Mouse (Mus musculus) heart, postnatal 10 days (tissue): ENCODE results near the gene Gm8947. TPM values are rescaled to one million over a fixed set of nuclear protein-coding genes. Genes with fewer than 3 reads are reported as not detected.
"Not testable (repeated sequence)": the region's sequence is repeated elsewhere in the genome, so short reads cannot be mapped to it uniquely, and the experiment has no call there.

ENCODE experiments used
- DNase-seq, 2 experiments: peaks; one replicate each; pipeline ENCODE4 v3.0.0; 2021
- intact Hi-C: fragments of 180-260 bp; cut with DNase I; formaldehyde crosslinking; loops from one replicate; pipeline ENCODE4 v1.15.1; 2025
- total RNA-seq, 2 experiments: library from RNA; stranded (reverse); gene quantifications; 2 replicates each; pipeline ENCODE4 v1.2.3; 2021

Gm8947 gene
- not detected for total RNA-seq

DNA sequence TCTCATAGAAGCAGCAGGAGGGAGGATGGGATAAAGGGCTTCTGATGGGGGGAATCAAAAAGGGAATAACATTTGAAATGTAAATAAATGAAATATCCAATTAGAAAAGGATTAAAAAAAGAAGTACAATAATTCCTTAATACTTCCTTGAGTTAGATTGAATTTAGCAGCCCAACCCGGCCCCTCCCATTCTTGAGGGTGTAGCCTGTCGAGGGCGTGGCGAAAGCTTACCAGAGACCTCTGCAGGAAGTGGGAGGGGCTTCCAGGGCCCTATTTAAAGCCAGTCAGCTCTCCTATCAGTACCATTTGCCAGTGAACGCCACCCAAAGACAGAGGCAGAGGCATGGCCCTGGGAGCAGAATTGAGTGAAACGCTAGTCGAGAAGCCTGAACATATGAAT, at the start of gene Gm8947:
TSS of gene Gm8947 (plus strand) at position 302 of the 400 bp plus-strand sequence.
- DNase-seq, intact Hi-C loops: not testable (repeated sequence)

DNA sequence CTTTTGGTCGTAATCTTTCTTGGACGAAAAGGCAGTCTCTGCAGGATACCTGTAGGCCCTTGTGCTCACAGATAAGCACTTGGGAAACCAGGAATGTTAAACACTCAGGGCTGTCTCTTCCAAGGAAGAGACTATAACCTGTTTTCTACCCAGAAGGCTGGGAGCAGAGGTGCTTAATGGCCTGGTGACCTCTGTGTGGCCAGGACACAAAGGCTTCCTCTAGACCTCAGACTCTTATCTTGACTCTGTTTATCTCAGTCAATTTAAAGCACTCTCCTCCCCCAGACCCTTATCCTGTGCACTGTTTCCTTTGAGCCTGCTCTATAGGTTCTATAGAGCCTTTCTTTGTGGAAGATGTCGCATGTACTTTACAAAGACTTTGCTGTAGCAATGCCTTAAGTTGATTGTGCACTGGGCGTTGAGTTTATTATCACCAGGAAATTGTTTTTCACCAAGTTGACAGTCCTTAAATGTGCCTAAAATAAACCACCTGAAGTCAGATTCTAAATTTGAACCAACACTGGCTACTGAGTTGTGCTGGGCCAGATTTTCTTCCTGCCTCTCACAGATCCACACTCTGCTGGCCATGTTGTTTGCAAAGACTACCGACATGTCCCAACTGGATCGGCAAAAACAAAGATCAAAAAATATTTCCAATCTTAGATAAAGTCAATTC, 47.6 kb upstream of the Gm8947 start:
- peak; percentile 40 to 47 for DNase-seq
- intact Hi-C loops: no loop called here

DNA sequence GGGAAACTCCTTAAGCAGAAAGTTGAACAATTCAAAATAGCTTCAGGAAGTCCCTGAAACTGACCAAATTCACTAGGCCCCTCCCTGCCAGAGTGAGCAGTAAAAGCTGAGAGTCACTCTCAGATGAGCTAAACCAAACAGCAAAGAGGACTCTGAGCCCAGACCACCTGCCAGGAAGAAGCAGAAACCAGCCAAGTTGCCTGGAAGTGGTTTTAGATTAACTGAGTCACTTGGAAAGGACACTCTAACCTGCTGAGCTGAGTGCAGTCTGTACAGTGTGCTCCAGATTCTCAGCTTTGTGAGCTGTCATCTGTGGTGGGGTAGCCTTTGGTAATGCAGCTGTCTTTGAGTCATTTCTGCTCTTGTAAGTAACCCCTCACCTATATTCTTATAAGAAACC, 44.4 kb upstream of the Gm8947 start:
- no peak for DNase-seq

DNA sequence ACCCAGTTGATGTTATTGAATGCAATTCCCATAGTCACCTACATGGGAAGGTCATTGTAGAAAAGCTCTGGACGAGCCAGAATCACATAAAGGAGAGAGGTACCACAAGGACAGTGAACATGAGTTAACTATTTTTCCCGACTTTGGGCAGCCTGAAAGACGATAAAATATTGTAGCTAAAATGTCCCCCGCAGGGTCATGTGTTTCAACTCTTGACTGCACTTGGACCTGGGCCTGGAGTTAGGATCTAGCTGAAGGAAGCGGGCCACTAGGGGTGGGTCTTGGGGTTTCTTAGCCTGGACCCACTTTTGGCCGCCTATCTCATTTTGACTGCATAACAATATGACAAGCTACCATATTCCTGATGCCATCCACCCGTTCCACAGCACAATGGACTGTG, 42.0 kb upstream of the Gm8947 start:
- no peak for DNase-seq
- intact Hi-C loops: loop anchor here (5.0 kb wide), 1 partner anchor 48 kb away; no protein-coding TSS in a partner anchor

More for the DNA sequence above, 44.4 kb upstream of the Gm8947 start:
- intact Hi-C loops: no loop called here

DNA sequence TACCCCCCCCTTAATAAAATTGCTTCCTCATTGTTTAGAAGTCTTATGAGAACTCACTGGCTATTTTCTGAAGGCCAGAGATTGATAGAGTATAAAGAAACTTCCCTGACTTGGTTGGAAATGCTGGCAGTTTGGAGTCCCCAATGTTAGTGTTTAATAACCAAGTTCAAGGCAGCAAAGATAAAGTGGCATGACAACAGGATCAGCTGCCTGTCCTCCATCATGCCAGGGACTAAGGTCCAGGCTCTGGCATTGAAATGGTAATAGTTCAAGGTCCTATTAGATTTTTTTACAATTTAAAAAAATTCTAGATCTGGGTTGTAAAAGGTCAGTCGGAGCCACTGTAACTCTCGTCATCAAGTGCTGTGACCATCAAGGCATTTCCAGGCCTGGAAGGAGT, 41.1 kb upstream of the Gm8947 start:
- no peak for DNase-seq
- intact Hi-C loops: loop anchor here (5.0 kb wide), 1 partner anchor 49 kb away; no protein-coding TSS in a partner anchor

DNA sequence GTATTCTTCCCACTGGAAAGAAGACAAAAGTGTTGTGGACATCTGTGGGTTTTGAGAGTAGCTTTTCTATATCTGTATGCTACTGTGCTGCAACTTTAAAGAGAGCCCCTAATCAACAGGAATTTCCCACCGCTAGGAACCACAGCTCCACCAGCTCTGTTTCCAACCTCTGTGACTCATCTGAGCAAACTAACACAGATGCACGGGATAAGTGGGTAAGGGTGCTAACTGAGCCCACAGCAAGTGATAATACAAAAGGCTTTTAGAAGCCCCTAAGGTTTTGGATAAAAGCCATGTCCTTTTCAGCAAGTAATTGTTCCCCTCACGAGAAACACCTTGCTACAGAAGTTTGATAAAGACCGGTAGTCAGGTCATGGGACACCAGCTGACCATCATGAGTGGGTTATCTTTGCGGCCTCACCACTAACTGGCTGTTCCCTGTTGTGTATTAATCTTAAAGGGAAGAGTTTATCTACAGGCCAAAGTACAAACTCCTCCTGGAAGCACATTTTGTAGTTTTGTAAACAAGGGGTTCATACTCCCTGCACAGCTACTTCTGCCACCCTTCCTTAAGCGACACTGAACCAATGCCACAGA, 39.0 kb upstream of the Gm8947 start:
- intact Hi-C loops: loop anchor here (5.0 kb wide), 1 partner anchor 51 kb away; no protein-coding TSS in a partner anchor
- DNase-seq: peak; percentile 38 to 51

DNA sequence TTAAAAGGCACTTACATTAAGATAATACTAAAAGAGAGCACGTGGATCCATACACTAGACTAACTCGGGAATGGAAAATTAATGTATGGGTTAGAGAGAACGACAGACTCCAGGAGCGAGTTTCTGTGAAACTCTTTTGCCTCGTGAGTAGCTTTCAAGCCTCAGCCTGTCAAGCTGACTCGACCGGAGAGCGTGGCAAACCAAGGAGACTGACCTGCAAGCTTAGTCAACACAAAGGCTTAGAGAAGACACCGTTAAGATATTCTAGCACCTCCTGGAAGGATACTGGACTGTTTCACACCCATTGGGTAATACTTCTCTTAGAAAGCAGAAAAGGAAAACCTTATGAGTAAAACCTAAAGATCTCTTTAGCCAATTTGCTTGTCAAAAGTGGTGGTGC, 38.0 kb upstream of the Gm8947 start:
- intact Hi-C loops: loop anchor here (5.0 kb wide), 1 partner anchor 52 kb away; no protein-coding TSS in a partner anchor
- not testable (repeated sequence) for DNase-seq

DNA sequence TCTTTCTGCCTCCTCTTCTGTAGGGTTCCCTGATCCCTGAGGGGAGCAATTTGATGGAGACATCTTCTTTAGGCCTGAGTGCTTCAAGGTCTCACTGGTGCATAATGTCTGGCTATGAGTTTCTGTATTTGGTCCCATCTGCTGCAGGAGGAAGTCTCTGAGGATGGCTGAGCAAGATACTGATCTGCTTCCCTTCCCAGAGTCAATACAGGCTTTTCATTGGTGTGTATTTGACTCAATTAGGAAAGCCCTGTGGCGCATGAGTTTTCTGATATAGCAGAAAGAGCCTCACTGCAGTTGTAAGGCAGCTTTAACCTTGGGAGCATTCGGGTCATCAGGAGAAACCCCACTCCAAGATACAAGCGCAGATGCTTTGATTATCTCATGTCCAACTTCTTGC, 36.0 kb upstream of the Gm8947 start:
- DNase-seq: no peak
- intact Hi-C loops: loop anchor here (5.0 kb wide), 1 partner anchor 186 kb away; the partner anchor contains the start of gene Ivns1abp

DNA sequence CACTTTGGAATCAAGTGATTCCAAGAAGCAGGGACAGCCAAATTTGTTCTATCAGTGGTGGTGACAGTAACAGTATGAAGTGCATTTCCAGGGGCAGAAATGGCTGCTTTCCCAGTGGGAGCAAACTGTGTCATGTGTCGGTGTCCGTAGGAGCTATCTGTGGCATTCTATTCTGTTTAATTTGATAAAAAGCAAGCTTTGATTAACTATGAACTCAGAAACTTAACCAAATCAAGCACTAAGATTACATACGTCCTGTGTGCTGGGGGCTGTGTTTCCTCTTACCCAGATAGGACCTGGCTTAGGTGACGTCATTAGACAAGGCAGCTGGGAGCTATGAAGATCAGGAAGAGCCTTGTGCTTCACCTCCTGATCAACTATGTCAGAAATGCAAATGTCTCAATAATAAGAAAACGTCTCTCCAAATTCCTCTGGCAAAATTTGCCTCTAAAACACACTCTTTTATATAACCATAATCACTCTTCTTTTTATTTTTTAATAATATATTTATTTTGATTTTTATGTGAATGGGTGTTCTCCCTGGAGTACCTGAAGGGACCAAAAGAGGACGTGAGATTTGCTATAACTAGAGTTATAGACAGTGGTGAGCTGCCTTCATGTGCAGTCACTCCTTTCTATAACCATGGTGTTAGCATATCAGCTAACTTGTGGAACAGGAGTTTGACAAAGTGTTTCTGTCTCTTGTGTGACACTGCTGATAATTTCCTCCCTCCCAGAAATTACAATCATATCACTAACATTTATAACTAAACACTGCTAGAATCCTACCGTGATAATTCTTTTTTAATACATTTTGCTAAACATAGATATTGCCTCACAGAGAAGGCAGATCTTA, 35.2 kb upstream of the Gm8947 start:
- intact Hi-C loops: loop anchor here (5.0 kb wide), 1 partner anchor 185 kb away; the partner anchor contains the start of gene Ivns1abp
- DNase-seq: peak; percentile 23 to 44

DNA sequence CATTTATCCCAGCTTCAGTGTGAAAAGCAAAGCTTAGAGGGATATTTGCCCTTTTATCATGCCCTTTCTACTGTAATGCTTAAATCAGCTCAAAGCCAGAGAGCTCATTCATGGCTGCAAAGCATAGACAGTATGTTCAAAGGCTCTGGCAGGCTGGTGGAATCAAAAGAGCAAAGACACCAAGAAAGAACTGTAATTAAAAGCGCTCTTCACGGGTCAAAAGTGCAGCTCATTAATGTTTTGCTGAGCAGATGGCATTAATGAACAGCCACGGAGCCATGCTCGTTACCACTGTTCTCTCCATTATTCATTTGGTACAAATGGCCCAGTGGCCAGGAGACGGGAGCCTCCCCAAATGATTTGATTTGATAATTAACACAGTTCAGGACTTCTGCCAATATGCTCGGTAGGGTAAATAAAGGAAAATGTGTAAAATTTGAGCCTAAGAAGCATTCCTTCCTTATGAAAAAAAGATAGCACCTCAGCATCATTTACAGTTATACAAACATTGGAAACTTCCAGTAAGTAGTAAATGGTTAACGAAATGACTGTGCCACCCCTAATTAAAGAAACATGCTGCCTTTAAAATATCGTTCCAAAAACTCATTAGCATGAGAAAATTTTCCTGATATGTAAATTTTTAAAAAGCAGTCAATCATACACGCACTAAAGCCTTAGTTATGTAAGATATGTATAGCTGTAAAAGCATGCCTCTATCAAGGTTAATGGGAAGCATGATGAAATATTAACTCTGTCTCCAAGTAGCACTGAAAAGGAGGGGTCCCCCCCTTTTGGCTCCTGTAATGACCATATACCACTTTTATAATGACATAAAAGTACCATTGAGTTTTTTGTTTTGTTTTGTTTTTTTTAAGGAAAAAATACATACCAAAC, 34.0 kb upstream of the Gm8947 start:
- no peak for DNase-seq
- intact Hi-C loops: loop anchor here (5.0 kb wide), 1 partner anchor 184 kb away; the partner anchor contains the start of gene Ivns1abp

DNA sequence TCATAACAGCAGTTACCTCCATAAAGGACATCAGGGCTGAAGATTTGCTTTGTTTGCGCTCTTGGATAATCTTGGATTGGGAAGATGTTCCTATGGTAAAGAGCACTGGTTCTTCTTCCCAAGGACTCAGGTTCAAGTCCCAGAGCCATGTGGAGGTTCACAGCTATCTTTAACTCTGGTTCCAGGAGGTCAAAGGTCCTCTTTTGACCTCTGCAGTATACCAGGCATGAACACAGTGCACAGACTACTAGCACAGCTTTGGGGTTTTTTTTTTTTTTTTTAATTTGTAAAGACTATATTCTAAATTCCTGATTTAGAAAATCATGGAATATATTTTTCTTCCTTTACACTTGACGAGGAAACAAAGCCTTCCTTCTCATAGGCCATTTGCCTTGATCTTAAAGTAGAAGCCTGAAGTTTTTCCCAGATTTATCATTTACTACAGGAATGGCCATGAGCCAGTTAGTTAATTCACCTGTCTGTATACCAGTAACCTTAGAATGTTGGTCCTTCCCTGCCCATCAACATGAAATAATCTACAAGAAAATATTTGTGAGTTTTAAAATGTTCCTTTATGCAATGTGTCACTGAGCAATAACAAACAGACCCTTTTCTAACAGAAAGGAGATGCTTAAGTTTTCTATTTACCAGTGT, 33.2 kb upstream of the Gm8947 start:
- DNase-seq: no peak

DNA sequence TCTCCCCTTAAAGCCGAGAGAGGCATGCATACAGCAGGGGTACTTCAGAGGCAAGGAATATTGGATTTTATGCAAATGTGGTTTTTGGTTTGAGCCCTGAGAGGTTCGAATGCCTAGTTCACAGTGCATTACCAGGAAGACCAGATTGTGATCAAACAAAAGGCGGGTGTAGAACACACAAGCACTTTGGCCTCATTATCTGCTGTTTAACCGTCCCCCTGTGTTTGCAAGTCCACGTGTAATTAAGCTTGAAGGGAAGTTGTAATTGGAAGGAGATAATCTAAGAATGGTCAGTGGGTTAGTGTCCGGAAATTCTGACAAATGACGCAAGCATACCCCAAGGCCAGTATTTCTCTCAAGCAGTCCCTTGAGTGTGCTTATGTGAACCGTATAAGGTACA, 26.1 kb upstream of the Gm8947 start:
- no peak for DNase-seq
- intact Hi-C loops: no loop called here

More for the DNA sequence above, 33.2 kb upstream of the Gm8947 start:
- intact Hi-C loops: loop anchor here (5.0 kb wide), 1 partner anchor 183 kb away; the partner anchor contains the start of gene Ivns1abp

DNA sequence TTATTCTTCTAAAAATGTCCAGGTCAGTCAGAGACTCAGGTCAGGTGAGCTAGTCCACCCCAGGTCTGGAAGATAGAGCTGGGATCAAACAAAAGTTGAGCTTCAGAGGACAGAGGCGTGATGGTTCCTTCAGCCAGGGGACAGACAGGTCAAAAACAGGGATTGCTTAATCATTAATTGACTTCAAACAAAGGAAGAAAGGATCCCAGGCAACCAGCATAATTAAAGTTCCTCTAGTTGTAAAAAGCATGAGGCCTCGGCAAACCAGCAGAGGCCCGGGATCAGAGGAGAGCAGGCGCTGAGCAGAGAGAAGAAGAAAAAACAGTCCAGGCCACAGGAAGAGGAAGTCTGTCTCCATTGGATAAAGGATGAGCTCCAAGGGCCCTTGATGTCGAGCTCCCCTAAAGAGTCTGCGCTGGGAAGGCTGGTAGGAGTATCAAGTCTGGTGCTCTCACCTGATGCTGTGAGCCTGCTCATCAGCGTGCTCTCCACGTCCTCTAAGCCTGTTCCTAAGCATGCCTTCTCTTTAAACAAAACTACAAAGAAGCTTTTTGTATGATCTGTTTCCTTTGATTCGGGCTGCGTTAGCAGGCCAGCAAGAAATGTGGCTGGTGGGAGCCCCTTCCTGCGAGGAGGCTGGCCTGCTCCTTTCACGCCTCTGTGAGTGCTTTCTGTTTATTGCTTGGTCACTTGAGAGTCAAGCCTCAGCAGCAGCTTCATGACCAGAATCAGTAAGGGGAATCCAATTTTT, 24.7 kb upstream of the Gm8947 start:
- intact Hi-C loops: no loop called here
- no peak for DNase-seq

DNA sequence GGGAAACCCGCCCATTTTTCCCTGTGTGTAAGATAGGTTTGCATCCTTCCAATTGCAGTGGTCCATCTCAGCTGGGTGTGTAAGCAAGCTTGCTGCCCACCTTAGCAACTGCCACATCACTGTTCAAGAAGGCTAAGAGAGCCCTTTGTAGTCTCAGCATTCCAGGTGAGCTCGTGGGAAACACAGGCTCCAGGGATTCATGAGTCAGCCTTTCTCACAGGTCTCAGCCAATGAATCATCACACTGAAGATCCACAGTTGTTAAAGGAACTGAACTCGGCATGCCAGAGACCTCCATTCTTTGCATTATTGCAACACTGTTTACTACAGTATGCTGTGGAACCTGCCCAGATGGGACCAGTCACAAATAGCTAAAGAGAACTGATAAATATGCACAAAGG, 23.5 kb upstream of the Gm8947 start:
- no peak for DNase-seq
- intact Hi-C loops: no loop called here

DNA sequence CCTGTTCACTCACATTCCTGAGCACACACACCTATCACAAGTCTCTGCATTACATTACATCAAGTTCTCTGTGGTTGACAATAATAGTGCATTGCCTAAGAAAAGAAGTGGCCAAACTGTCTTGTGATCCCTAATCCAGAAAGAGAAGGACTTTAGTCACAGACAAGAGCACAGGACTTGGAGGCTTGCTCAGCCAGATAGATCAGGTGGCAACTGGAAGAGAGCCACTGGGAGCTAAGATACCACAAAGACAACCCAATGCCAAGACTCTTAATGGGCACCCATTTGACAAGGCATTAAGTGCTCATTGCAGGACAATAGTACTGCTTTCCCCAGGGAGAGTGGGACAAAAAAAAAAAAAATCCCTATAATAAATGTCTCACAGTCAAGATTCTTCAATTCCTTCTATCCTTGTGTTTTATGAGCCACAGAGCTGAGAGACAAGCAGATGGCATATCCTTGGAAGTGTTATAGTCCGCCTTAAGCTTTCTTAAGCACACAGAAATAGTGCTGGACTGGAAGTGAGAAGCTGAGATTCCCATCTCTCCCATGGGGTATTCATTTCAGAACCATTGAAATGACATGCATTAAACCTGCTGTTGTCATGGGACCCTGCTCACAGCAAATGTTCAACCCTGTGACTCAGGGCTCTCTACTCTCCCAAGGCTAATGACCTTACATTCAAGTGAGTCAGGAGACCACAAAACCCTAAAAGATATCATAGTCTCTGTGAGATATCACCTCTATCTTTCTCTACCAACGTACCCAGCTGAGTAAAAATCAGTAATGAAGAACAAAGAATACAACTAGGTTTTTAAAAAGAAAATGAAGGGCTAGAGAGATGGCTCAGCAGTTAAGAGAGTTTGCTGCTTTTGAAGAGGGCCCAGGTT, 20.4 kb upstream of the Gm8947 start:
- DNase-seq: peak in 1 of 2 experiments; percentile 72
- intact Hi-C loops: no loop called here

DNA sequence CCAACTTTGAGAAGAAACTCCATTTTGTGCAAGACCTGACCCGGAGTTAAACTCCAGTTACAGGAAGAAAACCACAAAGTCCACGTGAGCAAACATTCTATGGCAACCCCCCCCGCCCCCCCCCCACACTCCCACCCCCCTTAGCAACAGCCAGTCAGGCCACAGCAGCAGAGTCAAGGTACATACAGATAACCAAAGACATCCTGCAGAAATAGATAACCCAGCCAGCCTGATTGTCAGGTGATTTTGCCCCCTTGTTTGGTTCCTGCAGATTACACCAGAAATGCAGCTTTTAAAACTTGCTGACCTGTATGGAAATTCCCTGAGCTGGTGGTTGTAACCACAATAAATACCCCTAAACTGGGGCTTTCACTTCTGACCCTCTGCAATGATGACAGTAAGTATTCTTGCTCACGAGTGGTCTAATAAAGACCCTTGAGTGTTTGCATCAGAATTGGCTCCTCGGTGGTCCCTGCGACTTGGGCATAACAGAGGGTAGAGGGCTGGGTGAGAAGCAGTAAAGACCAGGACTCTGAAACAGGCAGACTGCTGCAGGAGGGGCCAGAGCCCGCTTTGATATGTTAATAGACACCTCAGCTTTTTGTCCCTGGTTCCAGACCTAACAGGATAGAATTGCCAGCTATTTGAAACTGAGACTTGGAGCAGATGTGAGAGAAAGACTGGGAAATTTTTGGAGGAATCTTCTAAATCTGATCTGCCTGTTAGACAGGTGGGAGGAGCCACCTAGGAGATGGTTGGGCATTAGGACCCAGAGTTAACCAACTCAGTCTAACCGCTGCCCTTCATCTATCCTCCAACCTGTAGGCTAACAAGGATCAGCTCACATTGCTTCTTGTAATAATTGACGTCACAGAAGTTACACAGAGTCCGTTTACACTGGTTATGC, 14.9 kb upstream of the Gm8947 start:
- DNase-seq: peak; percentile 21 to 38
- intact Hi-C loops: loop anchor here (5.0 kb wide), 1 partner anchor 165 kb away; the partner anchor contains the start of gene Ivns1abp

DNA sequence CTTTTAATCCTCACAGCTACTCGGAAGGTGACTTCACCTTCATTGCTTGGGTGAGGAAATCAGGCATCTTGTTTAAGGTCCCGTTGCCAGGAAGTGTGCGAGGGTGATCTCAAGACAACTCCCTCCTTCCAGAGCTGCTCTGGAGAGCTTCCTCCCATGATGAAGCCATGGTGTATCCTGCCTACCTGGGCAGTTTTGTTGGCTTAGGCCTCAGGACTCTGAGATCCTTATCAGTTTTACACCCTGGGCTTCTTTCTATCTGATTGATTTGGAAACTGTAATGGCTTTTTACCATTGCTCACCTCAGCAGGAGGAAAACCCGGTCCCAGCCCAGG, 14.3 kb upstream of the Gm8947 start:
- intact Hi-C loops: loop anchor here (5.0 kb wide), 1 partner anchor 164 kb away; the partner anchor contains the start of gene Ivns1abp
- no peak for DNase-seq
